ENCODE assay signal across 9 mouse cellular contexts in genomic region chr5:120706541-120706940, GRCm38 (mm10). TPM values are rescaled to one million over a fixed set of nuclear protein-coding genes. Genes with fewer than 3 reads are reported as not detected.
DNase-seq lines count a peak whose midpoint lies in the region; ATAC-seq lines count a peak whose summit lies in the region.
"Had no signal": no experiment of that assay in that cellular context is flagged by ENCODE, and none has a peak within 500 bp of the region (broad histone marks: within the 10 kb centered on the region; RNA-seq: fewer than 3 reads in every experiment).

No protein-coding gene starts in this region.

- WGBS in heart, embryonic 12.5 days, result 6% methylated on average over 16 of the region's 16 CpGs
- WGBS in limb, embryonic 11.5 days, result 6% methylated on average over 16 of the region's 16 CpGs

- no peak overlapping the region for H3K4me3 ChIP-seq in heart, embryonic 12.5 days
- peak overlapping the region; percentile 3; the same call in 1 of the 2 replicates for H3K4me3 ChIP-seq in limb, embryonic 11.5 days (ENCODE audit: low read depth, low read length)
- H3K4me3 ChIP-seq: lung, embryonic 15.5 days had no signal

- H3K27me3 ChIP-seq in heart, embryonic 12.5 days (replicated peaks), result peaks cover 98% of the 10 kb centered on the region
- peaks cover 33% of the 10 kb centered on the region for H3K27me3 ChIP-seq in limb, embryonic 11.5 days (ENCODE audit: control insufficient read depth, insufficient read depth, low read length)

- H3K4me2 ChIP-seq in heart, embryonic 12.5 days, result peak overlapping the region; percentile 51
- H3K4me2 ChIP-seq in limb, embryonic 11.5 days (ENCODE audit: low read depth, severe bottlenecking), result peak overlapping the region; percentile 35
- H3K4me2 ChIP-seq: lung, embryonic 15.5 days had no signal

- H3K4me1 ChIP-seq in heart, embryonic 12.5 days (replicated peaks), result peaks cover 20% of the 10 kb centered on the region
- peaks cover 14% of the 10 kb centered on the region for H3K4me1 ChIP-seq in limb, embryonic 11.5 days (ENCODE audit: control insufficient read depth, insufficient read depth, low read length)

- intact Hi-C loops in heart, postnatal 10 days (cut with DNase I), result no loop called here

- no peak overlapping the region for H3K9ac ChIP-seq in heart, embryonic 12.5 days
- H3K9ac ChIP-seq in limb, embryonic 11.5 days (ENCODE audit: low read length), result no peak overlapping the region
- H3K9ac ChIP-seq: lung, embryonic 15.5 days had no signal

- no peak for DNase-seq in heart, postnatal 10 days
- peak; percentile 74 to 79 for DNase-seq in B cell, adult 2 months
- peak; percentile 69 for DNase-seq in embryo, embryonic 11 days
- peak; percentile 58 for DNase-seq in limb, embryonic 11.5 days (ENCODE audit: low spot score)
- DNase-seq in right cerebral cortex, postnatal 4 days, result peak; percentile 44
- DNase-seq in thymus, postnatal 14 days, result no peak
- no peak for DNase-seq in thymus, postnatal 4 days

- no peak overlapping the region for H3K27ac ChIP-seq in heart, embryonic 12.5 days (ENCODE audit: poor library complexity, severe bottlenecking)
- H3K27ac ChIP-seq in limb, embryonic 11.5 days (replicated peaks; ENCODE audit: low read depth, low read length), result no peak overlapping the region
- H3K27ac ChIP-seq: lung, embryonic 15.5 days had no signal

- no peaks in the 10 kb centered on the region for H3K36me3 ChIP-seq in heart, embryonic 12.5 days
- no peaks in the 10 kb centered on the region for H3K36me3 ChIP-seq in limb, embryonic 11.5 days (ENCODE audit: control insufficient read depth, insufficient read depth, low read length)
- H3K36me3 ChIP-seq: lung, embryonic 15.5 days had no signal

- H3K9me3 ChIP-seq in heart, embryonic 12.5 days (replicated peaks), result no peaks in the 10 kb centered on the region
- H3K9me3 ChIP-seq in limb, embryonic 11.5 days (ENCODE audit: control insufficient read depth, low read length), result no peaks in the 10 kb centered on the region
- H3K9me3 ChIP-seq: lung, embryonic 15.5 days had no signal

- ATAC-seq in heart, embryonic 12.5 days (ENCODE audit: insufficient number of reproducible peaks, low FRiP score), result no peak
- ATAC-seq in limb, embryonic 11.5 days (ENCODE audit: insufficient number of reproducible peaks, low FRiP score, low TSS enrichment, low read depth), result no peak

RNA-seq across cellular contexts. Expression of gene Dtx1, which starts 5.2 kb away (rescaled TPM):
- polyA plus RNA-seq in heart, embryonic 12.5 days (2016; fragmentation: Nextera tagmentation; extraction: Ambion mirVana), result 0.24 and 0.28 TPM in 2 replicates
- 1 to 10 TPM in 1 of 2 experiments, under 1 TPM in 1; 0.99 to 1.5 TPM for total RNA-seq in heart, postnatal 10 days (2021)
- polyA plus RNA-seq in limb, embryonic 11.5 days (2014; fragmentation: Nextera tagmentation; extraction: Ambion mirVana), result 3.0 and 3.5 TPM in 2 replicates

RNA-seq across cellular contexts. Expression of gene Oas2, which starts 43.1 kb away (rescaled TPM):
- polyA plus RNA-seq in heart, embryonic 12.5 days (2016; fragmentation: Nextera tagmentation; extraction: Ambion mirVana), result 0.08 and 0.11 TPM in 2 replicates
- under 1 TPM; 0.07 to 0.10 TPM for total RNA-seq in heart, postnatal 10 days (2021)
- 0.12 TPM in 1 of 2 replicates, not detected in the other for polyA plus RNA-seq in limb, embryonic 11.5 days (2014; fragmentation: Nextera tagmentation; extraction: Ambion mirVana)

RNA-seq across cellular contexts. Expression of gene Rasal1, which starts 57.9 kb away (rescaled TPM):
- polyA plus RNA-seq in heart, embryonic 12.5 days (2016; fragmentation: Nextera tagmentation; extraction: Ambion mirVana), result 0.21 TPM in 1 of 2 replicates, not detected in the other
- under 1 TPM; 0.15 to 0.31 TPM for total RNA-seq in heart, postnatal 10 days (2021)
- 0.16 and 0.48 TPM in 2 replicates for polyA plus RNA-seq in limb, embryonic 11.5 days (2014; fragmentation: Nextera tagmentation; extraction: Ambion mirVana)

Comparison
In these comparisons a context has a peak if more than half of its experiments do, and no peak if none do; other contexts are left out.
1. DNase-seq: peak in B cell, adult 2 months (2 of 2), embryo, embryonic 11 days (single experiment), limb, embryonic 11.5 days (single experiment) and right cerebral cortex, postnatal 4 days (single experiment); none in heart, postnatal 10 days (0 of 2), thymus, postnatal 14 days (single experiment) and thymus, postnatal 4 days (single experiment).